Mouse (Mus musculus): ENCODE data around the gene Gm49342. TPM values are rescaled to one million over a fixed set of nuclear protein-coding genes. Genes with fewer than 3 reads are reported as not detected.

Gm49342 gene
- total RNA-seq, 2 experiments from 2014 or later: 11.4 to 18.0 TPM

Other genes starting within 250 kb of the Gm49342 start
- not detected for gene Olfr748, start 237.1 kb upstream of the Gm49342 start, total RNA-seq (2021)
- gene Olfr749, start 199.4 kb upstream of the Gm49342 start, total RNA-seq (2021): not detected
- 10 to 100 TPM; 57.2 to 63.9 TPM for gene Ttc5, start 159.0 kb upstream of the Gm49342 start, total RNA-seq (2021)
- not detected for gene Ccnb1ip1, start 136.8 kb upstream of the Gm49342 start, total RNA-seq (2021)
- gene Parp2, start 136.7 kb upstream of the Gm49342 start, total RNA-seq (2021): 10 to 100 TPM; 23.0 to 24.7 TPM
- gene Tep1, start 74.0 kb upstream of the Gm49342 start, total RNA-seq (2021): 1 to 10 TPM; 2.4 to 5.0 TPM
- 1 to 10 TPM; 2.3 to 3.2 TPM for gene Klhl33, start 47.0 kb upstream of the Gm49342 start, total RNA-seq (2021)
- gene Osgep, start 19.6 kb upstream of the Gm49342 start, total RNA-seq (2021): 10 to 100 TPM; 30.7 to 34.6 TPM
- gene Apex1, start 19.5 kb upstream of the Gm49342 start, total RNA-seq (2021): 10 to 100 TPM; 51.7 to 55.9 TPM
- 100 to 1,000 TPM in 1 of 2 experiments, 10 to 100 TPM in 1; 97.5 to 102 TPM for gene Pip4p1, start 13.7 kb upstream of the Gm49342 start, total RNA-seq (2021)
- gene Pnp, start 13.4 kb upstream of the Gm49342 start, total RNA-seq (2021): 10 to 100 TPM; 12.0 to 13.6 TPM
- 1 to 10 TPM; 1.1 to 1.9 TPM for gene Pnp2, start 11.5 kb downstream of the Gm49342 start, total RNA-seq (2021)
- under 1 TPM in 1 of 2 experiments, not detected in 1; 0.27 TPM for gene Rnase10, start 63.2 kb downstream of the Gm49342 start, total RNA-seq (2021)
- not detected for gene Rnase9, start 97.4 kb downstream of the Gm49342 start, total RNA-seq (2021)
- gene Rnase11, start 105.6 kb downstream of the Gm49342 start, total RNA-seq (2021): not detected
- gene Rnase12, start 113.1 kb downstream of the Gm49342 start, total RNA-seq (2021): not detected
- gene Olfr750, start 129.9 kb downstream of the Gm49342 start, total RNA-seq (2021): not detected
- 10 to 100 TPM; 20.5 to 21.8 TPM for gene Rnase4, start 146.6 kb downstream of the Gm49342 start, total RNA-seq (2021)
- 1 to 10 TPM; 6.3 to 6.4 TPM for gene Ang, start 146.6 kb downstream of the Gm49342 start, total RNA-seq (2021)
- not detected for gene Eddm3b, start 169.9 kb downstream of the Gm49342 start, total RNA-seq (2021)
- gene Rnase6, start 179.4 kb downstream of the Gm49342 start, total RNA-seq (2021): under 1 TPM in 1 of 2 experiments, not detected in 1; 0.32 TPM
- gene Rnase1, start 202.3 kb downstream of the Gm49342 start, total RNA-seq (2021): under 1 TPM; 0.57 to 0.73 TPM
- not detected for gene Rnase2b, start 217.7 kb downstream of the Gm49342 start, total RNA-seq (2021)

Data from left cerebral cortex, postnatal 25 days (tissue).